Mouse (Mus musculus) kidney, postnatal 4 days (tissue): ENCODE data around the gene Fosb.

Experiments
- DNase-seq, 2 experiments: peaks; one replicate each; pipeline ENCODE4 v3.0.0; 2021; ENCODE audit warnings: mixed read lengths in 2 of 2

Gene Fosb

DNA sequence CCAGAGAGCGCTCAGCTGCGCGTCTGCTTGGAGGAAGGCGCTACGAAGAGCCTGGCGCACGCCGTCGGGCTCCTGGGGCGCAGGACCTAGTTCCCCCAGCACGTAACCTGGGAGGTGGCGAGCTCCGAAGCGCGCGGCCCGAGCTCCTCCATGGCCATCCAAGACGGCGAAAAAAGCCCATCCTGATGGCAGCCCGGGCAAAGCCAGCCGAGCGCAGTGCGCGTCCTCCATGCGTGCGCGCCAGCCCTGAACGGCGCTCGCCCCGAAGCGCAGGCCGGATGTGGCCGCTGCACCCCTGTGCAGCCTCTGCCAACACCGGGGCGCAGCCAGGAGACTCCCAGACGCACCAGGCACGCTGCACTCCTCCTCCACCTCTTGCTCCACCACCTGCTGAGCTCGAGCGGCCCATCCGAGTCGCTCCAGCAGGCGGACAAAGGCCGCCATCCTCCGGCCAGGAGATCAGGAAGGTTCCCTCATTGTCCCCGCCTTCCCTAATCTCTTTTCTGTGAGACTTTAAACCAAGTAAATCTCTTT is 30.2 kb downstream of the Fosb start, which contains the start of gene Ppm1n:
TSS of gene Ppm1n (minus strand) at position 484 of the 534 bp plus-strand sequence.
- DNase-seq = peak in 1 of 2 experiments; percentile 37

- no peak for DNase-seq
Measured at GRCm38 (mm10) chr7:19279052-19279451, 30.8 kb downstream of the Fosb start.

DNA sequence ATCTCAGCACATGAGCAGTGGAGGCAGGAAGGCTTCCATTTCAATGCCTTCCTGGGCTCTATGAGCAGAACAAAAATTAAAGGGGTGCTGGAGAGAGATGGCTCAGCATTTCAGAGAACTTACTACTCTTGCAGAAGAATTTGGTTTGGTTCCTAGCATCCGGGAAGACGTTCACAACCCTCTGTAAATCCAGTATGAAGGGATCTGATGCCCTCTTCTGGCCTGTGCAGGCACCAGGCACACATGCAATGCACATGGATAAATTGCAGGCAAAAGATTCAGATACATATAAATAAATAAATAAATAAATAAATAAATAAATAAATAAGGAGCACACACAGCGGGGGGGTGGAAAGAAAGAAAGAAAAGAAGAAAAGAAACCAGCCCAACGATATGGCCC is 33.6 kb downstream of the Fosb start:
- no peak for DNase-seq

DNA sequence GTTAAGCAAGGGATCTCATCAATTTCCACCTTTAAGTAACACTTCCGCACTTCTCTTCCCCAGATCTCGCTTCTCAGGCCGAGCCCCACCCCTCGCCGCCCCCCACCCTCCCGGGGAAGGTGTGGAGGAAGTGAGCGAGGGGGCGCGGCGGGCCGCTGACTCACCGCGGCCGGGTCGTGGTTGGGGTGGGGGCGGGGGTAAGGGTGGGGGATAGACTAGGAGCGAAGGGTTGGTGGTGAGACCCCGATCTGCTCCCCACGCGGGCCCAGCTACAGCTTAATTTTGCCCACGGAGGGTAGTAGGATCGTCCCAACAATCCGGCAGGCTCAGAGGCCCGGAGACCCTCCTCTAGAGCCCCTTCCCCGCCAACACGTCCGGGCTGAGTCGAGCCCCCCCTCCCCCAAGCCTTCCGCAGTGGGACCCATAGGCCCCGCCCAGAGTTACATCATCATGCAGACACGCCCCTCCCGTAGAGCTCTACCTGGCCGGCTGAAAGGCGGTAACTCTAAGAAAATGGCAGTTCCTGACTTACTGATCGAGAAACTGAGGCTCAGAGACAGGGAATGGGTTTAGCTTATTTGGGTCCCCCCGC is 37.6 kb downstream of the Fosb start:
- peak; percentile 84 to 89 for DNase-seq

- DNase-seq = peak; percentile 86 to 91
Measured at GRCm38 (mm10) chr7:19271238-19272172, 38.3 kb downstream of the Fosb start, which contains the start of gene Vasp. Gene Vasp, minus strand, starts transcription at chr7:19271817.

DNA sequence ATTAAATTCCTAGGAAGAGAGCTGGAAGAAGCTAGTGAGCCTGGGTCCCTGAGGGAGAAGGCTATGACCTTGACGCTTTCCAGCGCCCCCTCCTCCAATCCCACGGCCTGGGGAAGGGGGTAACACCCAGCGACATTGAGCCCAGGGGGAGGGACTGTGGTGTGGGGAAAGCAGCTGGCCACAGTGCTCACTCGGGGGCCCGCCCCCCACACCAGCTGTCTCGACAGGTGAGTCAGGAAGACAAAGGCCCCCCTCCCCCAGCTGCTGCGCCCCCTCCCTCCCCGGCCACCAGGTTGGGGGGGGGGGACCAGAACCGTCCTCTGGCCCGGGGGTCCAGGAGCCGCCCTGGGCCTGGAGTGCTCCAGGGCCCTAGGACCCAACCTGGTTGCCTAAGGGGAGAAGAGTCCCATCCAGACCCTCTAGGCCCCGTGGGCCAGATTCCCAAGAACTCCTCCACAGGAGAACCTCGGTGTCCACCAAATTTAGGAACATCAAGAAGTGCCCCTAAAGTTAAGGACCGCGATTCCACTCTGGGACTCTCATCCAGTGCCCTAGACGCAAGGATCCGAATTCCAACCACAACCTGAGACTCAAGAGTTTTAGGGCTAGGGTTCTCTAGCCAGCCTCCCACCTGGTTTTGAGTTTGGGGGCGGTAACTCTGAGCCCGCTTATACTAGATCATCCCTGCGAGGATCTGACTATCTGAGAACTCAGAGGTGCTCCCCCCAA is 39.2 kb downstream of the Fosb start:
- DNase-seq = peak; percentile 41 to 43

GRCm38 (mm10) chr7:19269721-19270441 is 40.0 kb downstream of the Fosb start:
- peak; percentile 81 to 89 for DNase-seq

DNA sequence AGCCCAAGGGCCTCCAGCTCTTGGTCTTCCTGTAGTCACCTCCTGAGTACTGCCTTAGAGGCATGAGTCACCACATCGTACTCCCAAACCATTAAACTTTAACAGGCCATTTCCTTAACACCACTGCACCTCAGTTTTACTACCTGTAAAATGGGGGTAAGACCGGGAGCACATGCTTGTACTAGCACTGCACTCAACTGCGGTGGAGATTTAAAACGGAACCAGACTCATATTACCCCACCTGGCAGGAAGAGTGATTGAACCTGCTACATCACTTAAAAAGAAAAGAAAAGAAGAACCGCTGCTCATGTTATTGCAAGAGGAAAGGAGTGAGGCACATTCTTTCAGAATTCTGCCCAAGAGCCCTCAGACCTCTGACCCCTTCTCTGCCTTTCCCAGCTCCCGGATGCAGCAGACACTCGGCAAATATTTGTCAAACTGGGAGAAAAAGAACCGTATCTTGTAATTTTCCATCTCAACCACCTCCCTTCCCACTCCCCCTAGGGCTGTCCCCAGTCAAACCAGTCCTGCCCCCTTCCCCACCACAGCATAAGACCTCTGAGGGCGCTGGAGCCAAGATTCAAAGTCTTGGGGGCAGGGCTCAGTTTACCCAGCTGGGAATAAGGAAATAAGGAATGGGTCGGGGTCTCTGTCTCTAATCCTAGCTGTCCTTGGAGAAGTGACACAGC is 40.7 kb downstream of the Fosb start:
- peak; percentile 27 to 51 for DNase-seq

DNA sequence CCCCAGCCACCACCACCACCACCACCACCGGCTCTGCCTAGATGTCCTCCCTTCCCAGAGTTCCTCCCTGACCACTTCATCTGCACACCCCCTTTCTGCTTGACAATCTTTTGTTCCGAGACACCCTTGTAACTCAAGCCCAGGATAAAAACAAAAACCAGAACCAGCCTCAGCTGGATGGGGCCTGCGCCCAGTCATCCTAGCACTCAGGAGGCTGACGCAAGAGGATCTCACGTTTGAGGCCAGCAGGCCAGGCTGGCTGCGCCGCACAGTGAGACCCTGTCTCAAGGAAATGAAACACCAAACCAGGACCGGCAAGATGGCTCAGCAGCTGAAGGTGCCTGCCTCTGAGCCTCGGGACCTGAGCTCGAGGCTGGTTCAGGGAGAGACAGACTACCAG is 42.8 kb downstream of the Fosb start:
- DNase-seq = no peak

DNA sequence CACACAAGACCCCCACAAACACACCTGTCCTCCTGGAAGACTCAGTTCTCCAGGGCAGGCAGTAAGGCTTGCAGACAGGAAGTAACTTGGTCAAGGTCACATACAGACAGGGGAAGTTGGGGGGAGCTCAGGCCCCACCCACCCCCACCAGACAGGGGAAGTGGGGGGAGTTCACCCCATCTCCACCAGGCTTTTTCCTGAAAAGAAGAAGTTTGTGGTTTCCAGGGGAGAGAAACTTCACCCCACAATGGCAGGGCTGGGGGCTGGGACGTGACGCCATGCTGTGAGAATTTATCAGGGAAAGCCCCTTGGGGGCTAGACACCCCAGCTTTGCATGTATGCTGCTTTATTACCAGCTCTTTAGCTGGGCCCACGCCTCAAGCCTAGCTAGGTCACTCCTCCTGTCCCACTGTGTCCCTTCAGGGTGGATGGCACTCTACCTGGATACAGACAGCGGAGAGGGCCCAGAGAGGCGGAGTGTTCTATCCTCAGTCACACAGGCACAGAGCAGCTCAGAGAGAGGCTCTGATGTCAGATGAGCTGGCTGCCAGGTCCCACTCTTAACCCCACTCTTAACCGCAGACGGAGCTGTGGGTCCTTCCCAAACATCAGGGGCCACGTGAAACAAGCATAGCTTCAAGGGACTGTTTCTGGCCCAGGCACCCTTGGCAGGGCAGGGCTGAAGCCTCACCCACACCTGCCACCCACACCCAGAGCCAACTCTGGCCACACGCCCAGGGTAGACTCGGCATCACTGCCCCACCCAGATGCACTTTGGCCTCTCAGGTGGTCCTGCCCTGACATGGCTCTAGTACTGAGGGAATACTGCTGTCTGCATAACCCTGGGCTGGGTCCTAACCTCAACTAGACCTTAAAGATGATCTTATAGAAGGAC is 43.7 kb downstream of the Fosb start:
- peak; percentile 27 to 47 for DNase-seq

DNA sequence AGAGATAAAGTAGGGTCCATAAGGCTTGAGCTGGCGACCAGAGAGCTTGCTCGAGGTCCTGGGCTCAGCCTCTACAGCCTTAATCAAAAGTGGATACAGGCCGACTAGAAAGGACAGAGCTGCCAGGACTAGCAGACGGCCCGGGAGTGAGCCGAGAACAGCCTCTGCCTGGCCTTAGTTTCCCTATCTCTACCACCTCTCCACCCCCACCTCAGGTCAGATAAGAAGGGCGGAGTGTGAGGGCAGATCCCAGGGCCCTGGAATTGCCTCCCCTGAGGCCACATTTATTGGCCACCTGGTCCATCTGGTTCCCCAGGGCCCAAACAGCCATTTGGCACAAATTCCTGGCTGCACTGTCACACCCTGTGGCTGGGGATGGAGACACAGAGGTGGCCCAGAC is 44.7 kb downstream of the Fosb start:
- DNase-seq = no peak

DNA sequence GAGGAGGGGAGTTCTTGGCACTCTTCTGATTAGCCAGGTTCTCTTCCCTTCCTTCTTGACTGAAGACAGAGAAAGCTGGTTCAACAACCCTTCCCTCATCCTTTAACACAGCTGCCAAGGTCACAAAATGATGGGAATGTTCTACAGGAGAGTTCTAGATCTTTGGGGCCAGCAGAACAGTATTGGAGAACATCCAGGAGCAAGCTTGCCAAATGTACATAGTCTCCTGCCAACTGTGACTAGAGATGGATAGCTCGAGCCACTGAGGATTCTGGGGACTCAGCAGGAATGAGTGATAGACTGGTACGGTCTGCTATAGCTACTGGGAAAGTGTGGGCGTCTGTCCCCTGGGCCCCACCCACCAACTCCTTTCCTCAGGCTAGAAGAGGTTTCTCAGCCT is 51.5 kb downstream of the Fosb start:
- no peak for DNase-seq

- DNase-seq = peak; percentile 76 to 85
Measured at GRCm38 (mm10) chr7:19257390-19258022, 52.3 kb downstream of the Fosb start.

DNA sequence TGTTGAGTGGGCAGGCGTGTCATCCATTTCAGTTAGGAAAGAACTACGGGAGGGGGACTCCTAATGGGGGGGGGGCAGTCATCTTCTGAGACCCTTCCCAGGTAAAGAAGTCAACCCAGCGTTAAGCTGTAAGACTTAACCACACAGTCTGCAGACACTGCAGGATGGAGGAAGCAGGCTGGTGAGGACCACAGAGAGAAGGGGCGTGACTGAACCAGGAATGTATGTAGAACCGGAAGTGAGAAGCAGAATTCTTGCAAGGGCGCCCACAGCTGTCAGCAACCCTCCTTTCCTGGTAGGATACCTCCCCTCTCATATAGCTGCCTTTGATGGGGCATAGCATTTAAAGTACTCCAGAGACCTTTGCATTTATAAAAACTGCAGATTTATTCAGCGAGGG is 53.3 kb downstream of the Fosb start:
- no peak for DNase-seq

- no peak for DNase-seq
Measured at GRCm38 (mm10) chr7:19255395-19255794, 54.5 kb downstream of the Fosb start.

- DNase-seq = no peak
Measured at GRCm38 (mm10) chr7:19253437-19253836, 56.4 kb downstream of the Fosb start.
